Mouse (Mus musculus) left cerebral cortex, adult 2 months (tissue): Measurements from ENCODE around the gene Acsbg2. TPM values are rescaled to one million over a fixed set of nuclear protein-coding genes. Genes with fewer than 3 reads are reported as not detected.
"Not testable (repeated sequence)": the region's sequence is repeated elsewhere in the genome, so short reads cannot be mapped to it uniquely, and the experiment has no call there.

Experiments
- DNase-seq, 2 experiments: peaks; one replicate each; pipeline ENCODE4 v3.0.0; 2021 to 2022; ENCODE audit warnings: low spot score in 2 of 2, mixed read lengths in 1 of 2; ENCODE audit errors: extremely low spot score in 1 of 2
- H3K27ac ChIP-seq: fragments of 200-600 bp; 2 replicates; pipeline ENCODE4 v1.8.1; 2022
- H3K4me3 ChIP-seq: fragments of 200-600 bp; 2 replicates; pipeline ENCODE4 v1.8.1; 2022
- CTCF ChIP-seq: fragments of 200-600 bp; IDR thresholded peaks from 2 replicates; pipeline ENCODE4 v1.8.1; 2022; ENCODE audit warnings: antibody characterized with exemption, mild to moderate bottlenecking, moderate library complexity
- intact Hi-C: fragments of 180-260 bp; cut with DNase I; formaldehyde crosslinking; loops from one replicate; pipeline ENCODE4 v1.15.1; 2025
- long read RNA-seq, 2 experiments: library from polyadenylated mRNA; stranded (forward); transcript quantifications; one replicate each; pipeline ENCODE4 v2.0.0; 2021; ENCODE audit warnings: borderline mapping rate in 2 of 2
- total RNA-seq, 2 experiments: library from RNA; stranded (reverse); gene quantifications; 2 replicates each; pipeline ENCODE4 v1.2.3; 2021

Gene Acsbg2
- not detected for total RNA-seq
- long read RNA-seq, experiment 1: 0 reads
- long read RNA-seq, experiment 2: 0 reads

GRCm38 (mm10) chr17:56874237-56874636, at the start of gene Acsbg2:
TSS of gene Acsbg2 (minus strand) at chr17:56874447.
- DNase-seq: no peak
- Histone ChIP-seq H3K4me3 (no peak within 1 kb of the TSS), H3K27ac (no peak within 1 kb of the TSS)
- no peak for TF ChIP-seq CTCF
- intact Hi-C loops: no loop called here

- intact Hi-C loops: no loop called here
- Histone ChIP-seq H3K4me3 (no peak overlapping the region), H3K27ac (no peak overlapping the region)
- no peak for TF ChIP-seq CTCF
- no peak for DNase-seq
Observed at GRCm38 (mm10) chr17:56919725-56920124, 45.5 kb upstream of the Acsbg2 start.

GRCm38 (mm10) chr17:56917166-56917565, 42.9 kb upstream of the Acsbg2 start:
- no peak for DNase-seq
- TF ChIP-seq CTCF: no peak
- no peak overlapping the region for H3K4me3 ChIP-seq
- intact Hi-C loops: no loop called here
- no peak overlapping the region for H3K27ac ChIP-seq

DNA sequence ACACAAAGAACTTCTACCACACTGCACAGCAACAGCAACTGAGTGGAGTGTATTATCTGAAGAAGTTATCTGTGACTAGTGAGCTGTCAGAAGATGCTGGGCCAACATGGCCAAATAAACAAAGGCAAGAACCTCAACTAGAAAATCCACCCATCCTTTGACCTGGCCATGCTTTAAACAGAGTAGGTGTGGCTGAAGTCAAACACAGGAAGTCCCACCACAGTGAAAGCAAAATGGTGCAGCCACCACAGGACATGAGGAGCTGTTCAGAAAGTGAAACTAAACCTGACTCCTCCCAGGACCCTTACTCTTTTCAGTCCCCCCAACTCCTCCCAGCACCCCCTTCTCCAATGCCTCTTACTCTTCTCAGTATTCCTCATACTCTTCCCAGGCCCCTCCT, 39.2 kb upstream of the Acsbg2 start:
- Histone ChIP-seq H3K4me3 (no peak overlapping the region), H3K27ac (no peak overlapping the region)
- TF ChIP-seq CTCF: no peak
- no peak for DNase-seq
- intact Hi-C loops: no loop called here

GRCm38 (mm10) chr17:56913023-56913422, 38.8 kb upstream of the Acsbg2 start:
- H3K27ac ChIP-seq: no peak overlapping the region
- no peak for TF ChIP-seq CTCF
- intact Hi-C loops: no loop called here
- no peak for DNase-seq
- H3K4me3 ChIP-seq: no peak overlapping the region

DNA sequence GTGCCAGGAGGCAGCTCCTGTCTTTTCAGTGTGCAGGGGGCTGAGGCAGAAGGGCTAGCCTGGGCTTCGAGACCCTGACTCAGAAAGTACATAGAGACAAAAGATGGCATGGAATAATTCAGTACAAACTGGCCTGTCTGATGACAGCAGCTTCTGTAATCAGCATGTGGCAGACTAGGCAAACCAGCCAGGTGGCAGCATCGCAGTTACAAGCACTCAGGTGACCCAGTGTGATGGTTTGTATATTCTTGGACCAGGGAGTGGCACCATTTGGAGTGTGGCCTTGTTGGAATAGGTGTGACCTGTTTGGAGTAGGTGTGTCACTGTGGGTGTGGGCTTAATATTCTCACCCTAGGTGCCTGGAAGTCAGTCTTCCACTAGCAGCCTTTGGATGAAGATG, 35.5 kb upstream of the Acsbg2 start:
- H3K27ac ChIP-seq, H3K4me3 ChIP-seq, intact Hi-C loops, DNase-seq: not testable (repeated sequence)

DNA sequence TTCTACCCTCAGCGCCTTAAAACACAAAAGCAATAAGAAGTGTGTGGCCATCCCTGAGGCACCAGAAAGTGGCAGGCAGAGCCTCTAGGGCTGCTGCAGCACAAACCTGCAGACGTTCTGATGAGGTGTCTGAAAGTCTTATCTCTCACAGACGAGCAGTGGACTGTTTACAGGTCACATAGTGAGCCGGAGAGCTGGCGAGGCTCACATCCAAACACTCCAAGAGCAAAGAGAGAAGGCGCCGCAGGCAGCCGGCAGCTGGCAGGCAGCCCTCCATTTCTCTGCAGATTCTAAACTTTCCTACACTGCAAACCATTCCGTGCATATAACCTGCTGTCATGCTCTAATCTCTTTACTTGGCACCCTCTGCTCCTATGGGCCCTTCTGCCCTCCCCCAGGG, 33.6 kb upstream of the Acsbg2 start:
- DNase-seq: no peak
- intact Hi-C loops: no loop called here
- no peak overlapping the region for H3K4me3 ChIP-seq
- H3K27ac ChIP-seq: no peak overlapping the region
- TF ChIP-seq CTCF: no peak

DNA sequence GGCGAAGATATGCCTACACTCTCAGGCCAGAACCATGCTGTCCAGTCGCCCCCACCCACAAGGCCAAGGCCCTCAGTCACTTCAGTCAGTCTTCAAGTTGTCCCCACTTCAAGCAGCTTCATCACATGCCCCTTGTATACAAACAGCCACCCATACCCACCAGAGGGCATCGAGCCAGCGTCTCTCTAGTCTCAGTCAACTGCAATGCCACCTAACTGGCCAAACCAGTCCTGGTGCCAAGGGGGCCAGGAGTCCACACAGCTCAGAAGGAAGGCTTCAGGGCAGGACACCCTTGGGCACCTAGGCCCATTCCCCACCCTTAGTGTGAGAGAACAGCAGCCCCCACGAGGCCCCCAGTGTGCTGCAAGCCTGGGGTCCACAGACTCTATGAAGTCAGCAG, 32.8 kb upstream of the Acsbg2 start:
- no peak overlapping the region for H3K4me3 ChIP-seq
- intact Hi-C loops: no loop called here
- H3K27ac ChIP-seq: no peak overlapping the region
- TF ChIP-seq CTCF: no peak
- DNase-seq: no peak

DNA sequence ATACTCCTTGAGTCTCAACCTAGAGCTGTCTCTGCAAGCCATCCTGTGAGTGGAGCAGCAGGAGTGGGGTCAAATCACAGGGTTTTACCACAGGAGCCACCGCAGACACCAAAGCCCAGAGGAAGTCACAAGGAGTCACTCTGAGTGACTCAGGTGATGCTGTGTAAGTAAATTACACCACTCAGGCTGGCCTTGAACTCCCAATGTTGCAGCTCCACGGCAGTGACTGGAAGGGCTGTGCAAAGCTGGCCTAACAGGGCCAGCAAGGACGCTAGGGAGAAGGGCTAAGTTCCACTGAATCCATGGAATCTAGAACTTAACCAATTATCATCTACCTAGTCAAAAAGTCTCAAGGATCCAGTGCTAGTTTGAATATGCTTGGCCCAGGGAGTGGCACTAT, 31.9 kb upstream of the Acsbg2 start:
- TF ChIP-seq CTCF: no peak
- intact Hi-C loops: no loop called here
- H3K27ac ChIP-seq: no peak overlapping the region
- H3K4me3 ChIP-seq: no peak overlapping the region
- DNase-seq: no peak

DNA sequence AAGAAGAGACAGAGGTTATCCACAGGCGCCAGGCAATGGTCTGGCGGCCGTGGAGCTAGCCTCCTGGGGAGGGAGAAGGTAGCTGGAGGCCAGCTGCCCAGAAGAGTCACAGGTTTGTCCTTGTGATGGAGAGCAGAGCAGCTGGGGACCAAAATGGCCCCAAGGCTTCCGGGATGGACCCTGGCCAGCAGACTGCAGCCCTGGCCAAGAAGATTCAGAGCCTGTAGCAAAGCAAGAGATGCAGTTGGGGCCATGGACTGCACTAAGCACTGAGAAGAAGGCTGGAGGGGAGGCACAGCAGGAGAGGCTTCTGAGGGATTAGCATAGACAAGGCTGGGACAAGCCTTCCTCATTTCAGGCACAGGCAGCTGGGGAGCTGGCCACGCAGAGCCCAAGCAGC, 28.5 kb upstream of the Acsbg2 start:
- Histone ChIP-seq H3K4me3 (no peak overlapping the region), H3K27ac (no peak overlapping the region)
- intact Hi-C loops: no loop called here
- no peak for DNase-seq
- TF ChIP-seq CTCF: no peak

- H3K27ac ChIP-seq: peak overlapping the region; percentile 69; the same call in 1 of the 2 replicates
- TF ChIP-seq CTCF: peak; percentile 87
Observed at GRCm38 (mm10) chr17:56897630-56898195, 23.5 kb upstream of the Acsbg2 start.

DNA sequence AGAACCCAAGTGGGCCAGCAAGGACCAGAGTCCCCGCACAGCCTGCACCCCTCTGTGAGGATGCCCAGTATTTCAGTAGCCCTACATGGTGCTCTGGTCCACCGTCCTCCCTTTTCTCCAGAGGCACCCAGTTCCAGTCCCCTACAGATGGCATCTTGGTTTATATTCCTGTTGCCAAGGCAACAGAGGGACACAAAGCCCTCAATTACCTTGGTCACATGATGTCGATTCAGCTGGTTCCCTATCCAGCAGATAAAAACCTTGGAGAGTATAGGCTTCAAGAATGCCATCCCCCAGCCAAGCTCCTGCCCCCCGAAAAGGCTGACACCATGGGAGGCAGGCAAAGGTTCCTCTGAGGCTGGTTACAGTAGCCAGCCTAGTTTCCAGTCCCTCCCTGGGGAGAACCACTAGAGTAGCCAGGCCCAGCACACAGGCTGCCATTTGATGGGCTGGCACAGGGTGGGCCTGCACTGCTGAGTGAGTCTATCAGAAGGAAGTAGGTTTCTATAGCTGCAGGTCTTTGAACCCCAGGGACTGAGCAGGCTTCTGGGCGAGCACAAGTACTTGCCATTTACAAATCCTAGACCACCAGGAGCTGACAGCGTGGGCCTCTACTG, 22.4 kb upstream of the Acsbg2 start:
- intact Hi-C loops: loop anchor here (2.0 kb wide), 2 partner anchors 54 to 88 kb away; no protein-coding TSS in a partner anchor
- Histone ChIP-seq H3K4me3 (no peak overlapping the region), H3K27ac (peak overlapping the region; percentile 72)
- no peak for DNase-seq
- no peak for TF ChIP-seq CTCF

More at GRCm38 (mm10) chr17:56897630-56898195, 23.5 kb upstream of the Acsbg2 start:
- DNase-seq: peak; percentile 77 to 84
- no peak overlapping the region for H3K4me3 ChIP-seq
- intact Hi-C loops: loop anchor here (2.0 kb wide), 2 partner anchors 53 to 89 kb away; no protein-coding TSS in a partner anchor

DNA sequence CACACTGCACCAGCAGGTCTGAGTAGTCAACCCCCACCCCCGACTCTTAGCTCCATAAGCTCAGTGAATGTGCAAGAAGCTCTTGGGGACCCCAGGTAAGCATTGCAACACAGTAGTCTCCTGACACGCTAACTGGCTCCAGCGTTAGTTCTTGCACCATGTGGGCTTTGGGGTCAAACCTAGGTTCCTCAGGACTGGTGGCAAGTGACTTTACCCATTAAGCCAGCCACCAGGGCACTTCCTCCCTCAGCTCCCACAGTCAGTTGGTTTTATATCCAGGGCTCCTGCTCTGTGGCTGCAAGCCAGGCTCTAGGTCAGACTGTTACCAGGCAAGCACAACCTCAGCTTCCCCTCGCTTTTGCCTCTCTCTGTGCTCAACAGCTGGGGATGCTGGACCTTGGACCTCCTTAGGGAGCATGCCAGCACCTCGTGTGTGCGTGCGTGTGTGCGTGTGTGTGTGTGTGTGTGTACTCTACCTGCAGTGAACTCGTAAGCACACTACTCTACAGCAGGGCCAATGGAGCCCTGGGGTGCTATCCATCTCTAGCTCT, 21.2 kb upstream of the Acsbg2 start:
- DNase-seq: no peak
- intact Hi-C loops: no loop called here
- TF ChIP-seq CTCF: no peak
- H3K27ac ChIP-seq: no peak overlapping the region
- no peak overlapping the region for H3K4me3 ChIP-seq
